Mouse (Mus musculus): ENCODE data around the gene Satb1. TPM values are rescaled to one million over a fixed set of nuclear protein-coding genes. Genes with fewer than 3 reads are reported as not detected.

The Satb1 gene
- polyA plus RNA-seq, 1 experiment from 2014 or later, result 34.4 TPM

DNA sequence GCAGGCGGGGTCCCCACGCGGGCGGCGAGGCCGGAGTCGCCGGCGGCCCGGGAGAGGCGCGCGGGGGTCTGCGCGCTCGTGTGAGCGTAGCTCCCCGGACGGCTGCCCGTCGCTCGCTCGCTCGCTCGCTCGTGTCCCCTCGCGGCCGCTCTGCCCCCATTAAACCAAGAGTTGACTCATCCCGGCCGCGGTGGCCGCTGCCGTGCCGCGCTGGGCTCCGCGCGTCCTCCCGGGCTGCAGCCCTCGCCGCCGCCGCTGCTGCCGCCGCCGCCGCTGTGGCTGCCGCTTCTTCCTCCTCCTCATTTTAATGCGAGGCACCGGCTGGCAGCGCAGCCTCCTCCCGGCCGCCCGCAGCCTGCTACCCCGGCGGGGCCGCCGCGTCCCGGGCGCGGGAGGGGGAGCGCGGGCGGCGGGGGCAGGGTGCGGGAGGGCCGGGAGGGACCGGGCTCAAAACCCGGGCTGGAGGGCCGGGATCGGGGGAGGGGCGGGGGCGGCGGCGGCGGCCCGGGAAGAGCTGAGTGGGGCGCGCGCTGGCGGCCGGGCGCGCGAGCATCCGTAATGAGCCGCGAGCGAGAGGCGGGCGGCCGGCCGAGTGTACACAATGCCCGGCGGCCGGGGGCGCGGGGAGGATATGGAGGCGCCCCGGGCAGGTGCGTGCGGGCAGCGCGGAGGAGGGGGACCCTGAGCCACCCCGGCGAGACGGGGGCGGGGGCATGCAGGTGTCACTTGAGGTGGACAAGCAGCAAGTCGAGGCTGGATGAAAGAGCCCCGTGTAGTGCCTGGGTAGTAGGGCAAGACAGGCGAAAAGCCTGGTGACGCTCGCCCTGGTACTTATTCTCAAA lies 19.9 kb downstream of the Satb1 start:
- Histone ChIP-seq H3K9me3 (no peaks in the 10 kb centered on the region), H3K4me1 (replicated peaks) (peaks cover 22% of the 10 kb centered on the region), H3K4me2 (peak overlapping the region; percentile 87), H3K9ac (peak overlapping the region; percentile 73), H3K27me3 (no peaks in the 10 kb centered on the region), H3K36me3 (no peaks in the 10 kb centered on the region), H3K27ac (replicated peaks) (peak overlapping the region; percentile 94), H3K4me3 (peak overlapping the region; percentile 81)
- WGBS, result under 1% methylated on average over 83 of the region's 115 CpGs
- peak; percentile 88 for ATAC-seq (ENCODE audit: low FRiP score, low read depth)

GRCm38 (mm10) chr17:51812261-51812941 lies 20.7 kb downstream of the Satb1 start:
- Histone ChIP-seq H3K36me3 (no peaks in the 10 kb centered on the region), H3K4me3 (peak overlapping the region; percentile 81), H3K9ac (peak overlapping the region; percentile 73), H3K27me3 (no peaks in the 10 kb centered on the region), H3K4me2 (peak overlapping the region; percentile 87), H3K9me3 (no peaks in the 10 kb centered on the region), H3K27ac (replicated peaks) (peak overlapping the region; percentile 94), H3K4me1 (replicated peaks) (peaks cover 26% of the 10 kb centered on the region)
- WGBS, result 0% methylated on average over 38 of the region's 48 CpGs
- peak; percentile 67 for ATAC-seq (ENCODE audit: low FRiP score, low read depth)

DNA sequence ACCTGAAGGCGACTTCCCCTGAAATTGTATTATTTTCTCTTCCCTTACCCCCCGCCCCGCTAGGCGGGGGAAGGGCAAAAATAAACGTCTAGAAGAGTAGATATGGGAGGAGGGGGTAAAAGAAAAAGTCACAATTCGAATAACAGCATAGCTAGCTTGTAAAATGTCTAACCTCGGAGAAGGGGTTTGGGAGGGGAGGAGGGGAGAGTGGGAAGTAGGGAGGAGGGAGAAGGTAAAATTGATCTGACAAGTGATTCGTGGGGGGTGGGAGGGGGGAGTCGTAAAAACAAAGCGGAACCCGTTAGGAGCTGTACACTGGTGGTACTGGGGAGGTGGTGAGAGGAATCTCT lies 21.2 kb downstream of the Satb1 start:
- peak overlapping the region; percentile 94 for H3K27ac ChIP-seq (replicated peaks)
- peak overlapping the region; percentile 81 for H3K4me3 ChIP-seq
- no peaks in the 10 kb centered on the region for H3K27me3 ChIP-seq
- under 1% methylated on average over 11 of the region's 11 CpGs for WGBS
- no peaks in the 10 kb centered on the region for H3K9me3 ChIP-seq
- no peaks in the 10 kb centered on the region for H3K36me3 ChIP-seq
- peak; percentile 8; the same call in 1 of the 2 replicates for ATAC-seq (ENCODE audit: low FRiP score, low read depth)
- peak overlapping the region; percentile 87 for H3K4me2 ChIP-seq
- peaks cover 31% of the 10 kb centered on the region for H3K4me1 ChIP-seq (replicated peaks)
- H3K9ac ChIP-seq, result peak overlapping the region; percentile 73

DNA sequence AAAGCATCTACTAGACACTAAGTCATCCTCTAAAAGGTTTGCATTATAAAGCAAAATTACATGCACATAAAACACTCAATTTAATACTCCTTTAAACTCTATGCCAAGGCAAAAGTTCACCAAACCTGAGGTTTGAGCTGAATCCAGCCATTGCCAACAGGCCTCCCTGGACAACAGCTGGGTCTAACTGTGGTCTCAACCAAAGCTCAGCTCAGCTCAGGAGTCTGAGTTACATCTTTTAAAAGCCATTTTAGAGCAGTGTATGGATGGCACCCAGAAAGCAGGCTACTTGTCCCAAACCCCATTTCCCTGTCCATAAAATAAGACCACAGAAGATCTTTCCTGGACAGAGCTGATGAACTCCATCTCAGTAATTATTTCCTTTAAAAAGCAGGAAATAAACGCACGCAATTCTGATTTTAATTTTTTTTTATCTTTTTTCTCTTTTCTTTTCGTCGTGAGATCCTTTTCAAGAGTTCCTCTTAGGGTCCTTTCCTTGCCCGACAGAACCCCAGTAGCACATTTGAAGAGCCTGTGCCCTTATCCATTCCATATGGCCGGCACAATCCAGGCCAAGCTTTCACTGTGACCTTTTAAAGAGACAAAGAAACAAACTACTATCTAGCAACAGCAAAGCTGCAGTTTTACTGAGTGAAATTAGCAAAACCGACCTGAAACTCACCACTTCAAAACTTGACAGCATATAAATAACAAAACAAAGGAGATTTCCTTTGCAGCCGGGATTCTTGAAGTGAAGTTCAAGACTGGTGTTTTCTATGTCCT lies 21.8 kb downstream of the Satb1 start:
- WGBS, result 5% methylated on average over 8 of the region's 8 CpGs
- Histone ChIP-seq H3K27ac (replicated peaks) (peak overlapping the region; percentile 94), H3K9ac (peak overlapping the region; percentile 73), H3K36me3 (no peaks in the 10 kb centered on the region), H3K27me3 (no peaks in the 10 kb centered on the region), H3K4me1 (replicated peaks) (peaks cover 32% of the 10 kb centered on the region), H3K9me3 (no peaks in the 10 kb centered on the region), H3K4me2 (peak overlapping the region; percentile 87), H3K4me3 (peak overlapping the region; percentile 81)
- ATAC-seq (ENCODE audit: low FRiP score, low read depth), result no peak

- no peak overlapping the region for H3K4me3 ChIP-seq
- 46% methylated on average over 5 of the region's 5 CpGs for WGBS
- peak overlapping the region; percentile 13 for H3K4me2 ChIP-seq
- H3K27ac ChIP-seq (replicated peaks), result peak overlapping the region; percentile 17; the same call in 1 of the 2 replicates
- ATAC-seq (ENCODE audit: low FRiP score, low read depth), result no peak
- no peaks in the 10 kb centered on the region for H3K27me3 ChIP-seq
- H3K9ac ChIP-seq, result no peak overlapping the region
- no peaks in the 10 kb centered on the region for H3K36me3 ChIP-seq
- H3K9me3 ChIP-seq, result no peaks in the 10 kb centered on the region
- peaks cover 28% of the 10 kb centered on the region for H3K4me1 ChIP-seq (replicated peaks)
These were observed 25.7 kb downstream of the Satb1 start for GRCm38 (mm10) chr17:51807429-51807828.

DNA sequence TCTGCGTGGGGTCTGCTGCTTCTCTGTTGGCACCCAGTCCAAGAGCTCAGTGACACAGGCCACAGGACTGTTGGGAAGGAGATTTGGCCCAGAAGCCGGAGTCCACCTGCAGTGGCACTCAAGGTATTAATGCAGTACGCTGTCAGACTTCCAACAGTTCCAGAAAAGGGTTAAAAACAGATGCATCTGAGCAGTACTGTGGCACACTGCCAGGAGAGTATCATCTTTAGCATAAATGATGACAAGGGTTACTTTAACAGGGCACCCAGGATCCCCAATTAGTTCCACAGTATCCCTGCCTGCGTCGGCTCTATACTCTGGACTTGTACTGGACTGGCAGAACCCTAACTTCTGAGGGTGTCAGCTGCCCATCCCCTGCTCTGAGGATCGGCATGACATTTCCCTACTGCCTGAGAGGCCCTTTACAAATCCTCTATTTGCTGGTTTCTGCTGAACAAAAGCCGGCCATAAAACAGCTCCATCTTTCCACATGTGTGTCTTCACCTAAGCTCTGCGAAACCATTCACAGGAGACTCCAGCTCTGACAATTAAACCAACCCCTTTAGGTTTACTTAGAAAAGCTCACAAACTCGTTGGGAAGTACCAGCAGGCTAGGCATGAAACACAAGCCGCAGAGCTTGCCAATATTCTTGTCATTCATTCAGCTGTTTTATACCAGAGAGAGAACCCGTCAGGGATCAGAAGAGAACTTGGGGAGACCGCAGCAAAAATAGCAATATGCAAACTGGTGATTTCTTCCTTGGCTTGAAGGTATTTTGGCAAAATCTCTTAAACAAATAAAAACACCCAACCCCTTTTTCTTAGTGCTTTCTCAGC lies 26.7 kb downstream of the Satb1 start:
- peak overlapping the region; percentile 21 for H3K4me2 ChIP-seq
- no peak for ATAC-seq (ENCODE audit: low FRiP score, low read depth)
- WGBS, result 55% methylated on average over 12 of the region's 12 CpGs

DNA sequence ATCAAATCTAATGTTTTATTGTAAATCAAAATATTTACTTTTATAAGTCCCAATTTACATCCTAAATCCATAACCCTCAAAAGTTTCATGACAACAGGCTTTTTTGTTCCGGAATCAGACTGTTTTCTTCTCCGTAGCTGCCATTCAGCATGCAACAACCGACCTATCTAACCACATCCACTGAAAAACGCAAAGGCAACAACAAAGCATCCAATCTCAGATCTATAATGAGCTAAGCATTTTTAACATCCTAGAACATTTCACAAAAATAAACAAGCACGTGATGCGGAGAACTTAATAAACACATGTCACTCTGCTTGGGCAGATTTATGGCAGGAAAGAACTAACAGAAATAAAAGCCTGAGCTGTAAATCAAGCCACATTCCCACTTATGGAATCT lies 32.9 kb downstream of the Satb1 start:
- no peak overlapping the region for H3K9ac ChIP-seq
- no peaks in the 10 kb centered on the region for H3K4me1 ChIP-seq (replicated peaks)
- no peak for ATAC-seq (ENCODE audit: low FRiP score, low read depth)
- no peak overlapping the region for H3K4me3 ChIP-seq
- no peak overlapping the region for H3K27ac ChIP-seq (replicated peaks)
- no peaks in the 10 kb centered on the region for H3K36me3 ChIP-seq
- 83% methylated on average over 6 of the region's 6 CpGs for WGBS
- no peak overlapping the region for H3K4me2 ChIP-seq
- no peaks in the 10 kb centered on the region for H3K27me3 ChIP-seq
- no peaks in the 10 kb centered on the region for H3K9me3 ChIP-seq

More for the DNA sequence above, 26.7 kb downstream of the Satb1 start:
- no peaks in the 10 kb centered on the region for H3K27me3 ChIP-seq
- H3K4me3 ChIP-seq, result no peak overlapping the region
- H3K9me3 ChIP-seq, result no peaks in the 10 kb centered on the region
- peaks cover 26% of the 10 kb centered on the region for H3K4me1 ChIP-seq (replicated peaks)
- H3K9ac ChIP-seq, result no peak overlapping the region
- no peaks in the 10 kb centered on the region for H3K36me3 ChIP-seq
- peak overlapping the region; percentile 57 for H3K27ac ChIP-seq (replicated peaks)

DNA sequence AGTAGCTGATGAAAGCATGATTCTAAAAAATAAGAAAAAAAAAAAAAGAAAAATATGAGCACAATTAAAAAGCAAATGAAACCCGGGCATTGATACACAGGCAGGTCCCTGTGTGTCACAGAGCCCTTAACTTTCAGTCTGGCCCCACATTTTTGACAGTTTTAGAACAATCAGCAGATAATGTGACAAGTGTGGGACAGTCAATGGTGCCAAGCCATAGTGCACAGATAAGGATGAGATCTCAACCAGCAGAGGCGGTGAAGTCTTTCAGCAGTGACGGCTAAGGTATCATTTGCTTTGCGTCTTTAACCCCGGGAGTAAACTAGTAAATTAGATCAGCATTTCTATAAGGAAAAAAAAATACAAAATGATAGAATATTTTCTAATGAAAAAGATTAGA lies 36.6 kb downstream of the Satb1 start:
- 88% methylated on average over 5 of the region's 5 CpGs for WGBS
- ATAC-seq (ENCODE audit: low FRiP score, low read depth), result no peak
- no peaks in the 10 kb centered on the region for H3K4me1 ChIP-seq (replicated peaks)

GRCm38 (mm10) chr17:51791226-51791625 lies 41.9 kb downstream of the Satb1 start:
- no peak overlapping the region for H3K27ac ChIP-seq (replicated peaks)
- H3K9me3 ChIP-seq, result no peaks in the 10 kb centered on the region
- no peak overlapping the region for H3K4me3 ChIP-seq
- 0 out of 2 replicates have a peak, but pooled peaks cover 5% of the 10 kb centered on the region for H3K4me1 ChIP-seq (replicated peaks)
- no peaks in the 10 kb centered on the region for H3K36me3 ChIP-seq
- WGBS, result 61% methylated on average over 5 of the region's 5 CpGs
- no peak for ATAC-seq (ENCODE audit: low FRiP score, low read depth)
- H3K4me2 ChIP-seq, result no peak overlapping the region
- no peak overlapping the region for H3K9ac ChIP-seq
- H3K27me3 ChIP-seq, result no peaks in the 10 kb centered on the region

More for the DNA sequence above, 36.6 kb downstream of the Satb1 start:
- Histone ChIP-seq H3K36me3 (no peaks in the 10 kb centered on the region), H3K27me3 (no peaks in the 10 kb centered on the region), H3K9ac (no peak overlapping the region), H3K27ac (replicated peaks) (no peak overlapping the region), H3K9me3 (no peaks in the 10 kb centered on the region), H3K4me2 (no peak overlapping the region), H3K4me3 (no peak overlapping the region)

DNA sequence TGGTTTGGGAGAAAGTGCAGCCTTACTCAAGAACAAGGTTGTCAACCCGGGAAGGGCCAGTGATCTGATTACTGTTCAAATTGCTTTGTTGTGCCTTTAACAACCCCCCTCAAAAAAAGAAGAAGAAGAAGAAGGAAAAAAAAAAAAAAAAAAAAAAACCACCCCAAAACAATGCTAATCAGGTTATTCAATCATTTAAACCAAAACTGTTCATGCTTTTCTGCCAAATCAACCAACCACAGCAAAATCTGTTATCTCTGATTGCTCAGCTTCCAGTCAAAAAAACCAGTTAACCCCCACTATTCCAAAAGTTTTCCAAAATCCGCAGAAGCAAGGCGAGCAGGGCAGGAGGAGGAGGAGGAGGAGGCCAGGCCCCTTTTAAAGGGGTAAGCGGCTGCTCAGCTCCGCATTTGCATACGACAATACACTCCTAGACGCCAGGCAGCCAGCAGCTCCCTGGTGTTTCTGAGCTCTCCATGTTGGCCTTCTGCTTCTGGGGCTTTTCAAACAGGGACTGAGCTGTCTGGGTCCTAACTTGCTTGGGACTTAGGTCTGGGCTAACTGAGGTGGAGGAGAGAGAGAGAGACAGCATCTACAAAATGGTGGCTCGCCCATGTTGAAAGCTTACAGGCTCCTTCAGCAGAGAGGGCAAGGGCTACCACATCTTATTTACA lies 42.6 kb downstream of the Satb1 start:
- Histone ChIP-seq H3K4me3 (no peak overlapping the region), H3K9ac (no peak overlapping the region), H3K4me1 (replicated peaks) (0 out of 2 replicates have a peak, but pooled peaks cover 5% of the 10 kb centered on the region), H3K4me2 (peak overlapping the region; percentile 23), H3K9me3 (no peaks in the 10 kb centered on the region), H3K27me3 (no peaks in the 10 kb centered on the region), H3K36me3 (no peaks in the 10 kb centered on the region), H3K27ac (replicated peaks) (peak overlapping the region; percentile 40; the same call in 1 of the 2 replicates)
- 18% methylated on average over 8 of the region's 8 CpGs for WGBS
- peak; percentile 80; the same call in 1 of the 2 replicates for ATAC-seq (ENCODE audit: low FRiP score, low read depth)

DNA sequence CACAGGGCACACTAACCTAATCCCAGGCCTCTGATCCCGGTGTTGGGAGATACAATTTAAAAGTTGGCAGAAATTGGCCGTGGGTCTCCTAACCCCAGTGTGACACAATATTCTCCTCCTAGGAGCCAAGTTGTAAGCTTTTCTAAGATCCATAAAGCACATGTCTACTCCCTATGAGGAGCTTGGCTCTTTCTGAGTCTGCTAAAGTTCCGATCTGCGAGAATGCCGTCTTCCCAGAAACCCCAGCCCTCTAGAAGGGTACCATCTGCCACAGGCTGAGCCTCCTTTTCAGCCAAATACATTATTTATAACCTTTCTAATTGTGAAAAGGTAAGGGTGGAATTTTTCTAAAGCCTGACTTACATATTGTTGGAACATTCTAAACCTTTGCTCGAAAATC lies 43.3 kb downstream of the Satb1 start:
- no peak for ATAC-seq (ENCODE audit: low FRiP score, low read depth)
- Histone ChIP-seq H3K4me3 (no peak overlapping the region), H3K9ac (no peak overlapping the region), H3K4me1 (replicated peaks) (0 out of 2 replicates have a peak, but pooled peaks cover 5% of the 10 kb centered on the region), H3K4me2 (no peak overlapping the region), H3K27ac (replicated peaks) (no peak overlapping the region), H3K27me3 (no peaks in the 10 kb centered on the region), H3K36me3 (no peaks in the 10 kb centered on the region), H3K9me3 (no peaks in the 10 kb centered on the region)
- whole genome bisulfite sequencing, result 53% methylated on average over 6 of the region's 6 CpGs

All from hindbrain, embryonic 15.5 days (tissue).